Mouse (Mus musculus) c-Kit-negative CD71-positive TER-119-positive erythroid progenitor cells, embryonic 14.5 days (primary cell): ENCODE data around the gene Lyrm7.

Experiments
- DNase-seq: peaks from one replicate; pipeline ENCODE4 v3.0.0-alpha.2; 2013; ENCODE audit warnings: low read depth, low spot score

Lyrm7 gene

DNA sequence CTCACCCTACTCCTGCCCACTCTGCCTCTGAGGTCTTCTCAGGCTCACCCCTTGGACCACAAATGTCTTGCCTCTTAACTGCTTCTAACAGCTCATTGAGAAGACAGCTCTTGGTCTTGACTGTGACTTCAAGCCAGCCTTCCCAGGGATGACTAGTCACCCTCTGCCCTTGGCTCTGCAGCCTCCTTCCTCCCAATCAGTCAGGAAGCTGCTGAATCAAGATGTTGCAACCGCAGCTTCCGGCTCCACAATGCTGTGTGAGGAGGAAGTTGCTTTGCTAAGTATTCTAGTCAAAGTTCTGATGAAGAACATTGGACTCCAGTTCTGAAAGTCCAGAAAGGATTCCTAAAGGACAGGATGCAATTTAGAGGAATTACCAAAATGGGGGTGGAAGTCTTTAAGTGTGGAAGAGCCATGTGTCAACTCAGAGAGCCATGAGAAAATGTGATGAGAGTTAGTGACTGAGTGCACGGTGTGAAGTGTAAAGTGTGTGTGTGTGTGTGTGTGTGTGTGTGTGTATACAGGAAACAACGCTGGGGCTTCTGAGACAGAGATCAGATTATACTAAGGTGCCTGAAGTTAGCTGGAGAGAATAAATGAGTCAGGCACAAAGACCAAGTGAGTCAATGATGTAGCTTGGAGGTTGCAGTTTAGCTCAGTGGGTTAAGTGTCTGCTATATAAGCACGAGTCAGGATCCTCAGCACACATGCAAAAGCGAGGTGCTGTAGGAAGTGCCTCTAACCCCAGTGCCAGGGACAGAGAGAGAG, 58.7 kb downstream of the Lyrm7 start:
- no peak for DNase-seq

DNA sequence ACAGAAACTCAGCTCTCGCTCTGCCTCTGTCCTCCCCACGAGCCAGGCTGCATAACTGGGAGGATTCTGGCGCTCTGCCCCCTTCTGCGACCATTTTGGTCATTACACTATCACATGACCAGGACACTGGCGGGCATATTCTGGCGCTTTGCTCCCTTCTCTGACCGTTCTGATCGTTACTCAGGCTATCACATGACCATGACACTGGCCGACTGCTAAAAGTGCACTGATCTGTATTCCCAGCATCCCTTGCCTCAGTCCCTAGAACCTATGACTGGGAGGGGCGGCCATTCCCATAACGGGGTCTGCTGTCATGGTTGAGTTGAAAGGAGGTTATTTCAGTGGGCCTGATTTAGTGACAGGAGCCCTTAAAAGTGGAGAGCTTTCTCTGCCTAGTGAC, 64.2 kb downstream of the Lyrm7 start:
- DNase-seq: no peak

DNA sequence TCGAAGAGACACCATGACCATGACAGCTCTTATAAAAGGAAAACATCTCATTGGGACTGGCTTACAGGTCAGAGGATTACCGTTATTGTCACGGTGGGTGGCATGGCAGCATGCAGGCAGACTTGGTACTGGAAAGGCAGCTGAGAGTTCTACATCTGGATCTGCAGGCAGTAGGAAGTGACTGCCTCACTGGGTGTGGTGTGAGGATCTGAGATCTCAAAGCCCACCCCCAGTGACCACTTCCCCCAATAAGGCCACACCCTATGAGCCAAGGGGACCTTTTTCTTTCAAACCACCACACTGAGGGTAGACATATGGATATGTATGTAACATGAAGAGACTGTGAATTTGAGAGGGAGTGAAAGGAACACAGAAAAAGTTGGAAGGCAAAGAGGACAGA, 66.0 kb downstream of the Lyrm7 start:
- no peak for DNase-seq

DNA sequence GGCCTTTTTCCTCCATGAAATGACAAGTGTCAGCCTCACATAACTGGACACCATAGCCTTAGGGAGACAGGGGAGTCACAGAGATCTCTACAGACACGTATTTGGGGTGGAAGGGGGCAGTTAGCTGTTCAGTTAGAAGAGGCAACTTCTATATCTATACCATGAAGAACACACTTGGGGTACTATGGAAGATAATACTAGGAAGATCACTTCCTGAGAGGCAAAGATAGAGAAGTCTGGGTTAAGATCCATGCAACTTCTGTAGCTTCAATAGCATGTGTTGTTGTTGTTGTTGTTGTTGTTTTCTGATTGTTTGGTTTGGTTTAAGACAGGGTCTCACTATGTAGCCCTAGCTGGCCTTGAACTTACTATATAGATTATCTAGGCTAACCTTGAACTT, 67.5 kb downstream of the Lyrm7 start:
- DNase-seq: no peak

DNA sequence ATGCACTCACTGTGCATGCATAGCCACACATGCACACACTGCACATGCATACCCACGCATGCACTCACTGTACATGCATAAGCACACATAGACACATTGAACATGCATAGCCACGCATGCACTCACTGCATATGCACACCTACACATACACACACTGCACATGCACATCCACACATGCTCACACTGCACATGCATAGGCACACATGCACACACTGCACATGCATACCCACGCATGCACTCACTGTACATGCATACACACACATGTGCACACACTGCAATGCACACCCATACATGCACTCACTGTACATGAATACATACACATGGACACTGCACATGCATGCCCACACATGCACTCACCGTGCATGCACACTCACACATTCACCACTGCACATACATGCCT, 69.3 kb downstream of the Lyrm7 start:
- no peak for DNase-seq

DNA sequence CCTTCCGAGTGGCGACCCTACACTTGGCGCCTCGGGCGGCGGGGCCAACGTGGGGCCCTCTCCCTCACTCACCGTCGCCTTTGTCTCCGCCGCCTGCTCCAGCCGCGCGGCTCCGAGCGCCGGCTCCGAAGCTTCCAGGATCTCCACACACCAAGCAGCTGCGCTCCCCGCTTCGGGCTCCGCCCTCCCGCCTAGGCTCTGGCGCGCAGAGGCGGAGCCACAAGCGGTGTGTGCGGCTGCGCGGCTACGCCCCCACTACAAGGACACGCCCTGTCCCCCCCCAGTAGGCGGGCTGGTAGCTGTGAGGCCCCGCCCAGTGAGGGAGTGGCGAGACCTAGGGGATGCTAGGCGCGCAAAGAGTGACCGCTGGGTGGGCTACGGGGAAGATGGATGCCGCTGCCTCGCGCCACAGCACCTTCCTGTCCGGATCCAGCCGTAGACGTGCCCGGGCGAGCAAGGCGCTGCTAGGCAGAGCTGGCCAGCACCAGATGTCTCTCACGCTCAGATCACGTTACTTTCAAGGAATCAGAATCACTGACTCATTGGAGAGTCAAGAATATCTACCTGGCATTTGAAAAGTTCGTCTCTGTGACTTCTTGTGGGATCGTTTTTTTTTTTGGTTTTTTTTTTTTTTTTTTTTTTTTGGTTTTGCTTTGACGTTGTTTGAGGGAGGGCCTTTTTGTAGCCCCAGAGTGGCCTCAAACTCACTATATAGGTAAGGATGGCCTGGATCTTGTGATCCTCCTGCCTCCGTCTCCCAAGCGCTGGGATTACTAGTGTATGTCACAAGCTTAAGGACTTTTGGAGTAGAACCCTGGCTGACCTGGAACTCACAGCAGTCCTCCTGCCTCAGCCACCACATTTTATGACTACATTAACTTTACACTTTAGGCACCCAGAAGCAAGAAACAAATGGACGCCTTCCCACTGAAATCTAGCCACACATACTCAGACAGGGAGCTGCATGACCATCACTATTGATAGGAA, 72.9 kb downstream of the Lyrm7 start, which contains the start of gene Cdc42se2:
TSS of gene Cdc42se2 (minus strand) at position 188 of the 987 bp plus-strand sequence.
- peak; percentile 92 for DNase-seq

DNA sequence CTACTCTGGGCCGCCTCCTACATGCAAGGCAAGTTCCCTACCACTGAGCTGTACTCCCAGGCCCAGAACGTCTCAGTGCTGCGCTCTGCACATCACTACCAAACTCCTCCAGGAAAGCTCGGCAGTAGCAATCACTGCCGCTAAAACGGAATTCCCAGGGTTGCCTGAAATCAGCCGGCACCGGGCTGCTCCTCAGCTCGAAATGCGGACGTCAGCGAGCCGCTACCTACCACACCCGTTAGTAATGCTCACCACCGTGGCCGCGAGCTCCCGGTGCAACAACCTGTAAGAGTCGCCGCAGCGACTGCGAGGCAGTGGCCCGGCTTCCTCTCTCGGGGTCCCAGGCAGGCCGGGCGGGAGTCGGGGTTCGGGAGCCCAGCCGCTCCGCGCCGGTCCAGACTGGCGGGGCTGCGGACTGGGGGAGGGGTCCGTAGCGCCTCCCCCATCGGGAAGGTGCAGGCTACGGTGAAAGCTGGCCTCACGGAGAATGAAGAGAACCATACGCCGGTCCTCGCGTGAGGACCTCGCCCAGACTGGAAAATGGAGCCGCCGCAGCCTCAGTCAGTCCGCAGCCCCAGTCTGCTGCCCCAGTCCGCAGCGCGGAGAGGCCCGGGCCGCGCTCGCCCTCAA, 73.7 kb downstream of the Lyrm7 start:
- peak; percentile 32 for DNase-seq

DNA sequence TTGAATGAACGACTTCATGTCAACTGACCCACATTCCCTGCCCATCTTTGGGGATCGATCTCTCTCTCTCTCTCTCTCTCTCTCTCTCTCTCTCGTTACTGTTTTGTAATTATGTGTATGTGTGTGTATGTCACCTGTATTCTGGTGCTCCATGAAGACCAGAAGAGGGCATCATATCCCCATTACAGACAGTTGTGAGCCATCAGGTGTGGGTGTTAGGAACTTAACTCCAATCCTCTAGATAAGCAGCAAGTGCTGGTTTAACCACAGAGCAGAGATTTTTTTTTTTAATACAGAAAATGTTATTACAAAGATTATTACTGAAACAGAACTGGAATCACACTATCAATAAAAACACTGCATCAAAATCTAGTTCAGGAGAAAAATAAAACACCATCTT, 75.2 kb downstream of the Lyrm7 start:
- DNase-seq: no peak

DNA sequence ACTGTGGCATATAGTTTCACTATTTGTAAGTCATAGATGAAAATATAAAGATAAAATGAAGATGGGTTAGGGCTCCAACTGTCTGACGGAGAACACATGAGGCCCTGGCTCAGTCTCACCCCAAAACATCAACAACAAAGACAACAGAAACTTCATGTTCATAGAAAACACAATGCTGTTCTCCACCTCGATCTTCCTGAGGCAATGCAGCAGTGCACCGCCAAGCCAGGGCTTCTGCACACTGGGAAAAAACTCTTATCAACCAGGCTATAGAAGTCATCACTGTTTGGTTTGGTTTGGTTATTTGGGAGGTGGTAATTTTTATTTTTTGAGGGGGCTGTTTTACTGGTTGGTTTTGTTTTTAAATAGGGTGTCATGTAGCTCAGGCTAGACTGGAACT, 76.3 kb downstream of the Lyrm7 start:
- no peak for DNase-seq

DNA sequence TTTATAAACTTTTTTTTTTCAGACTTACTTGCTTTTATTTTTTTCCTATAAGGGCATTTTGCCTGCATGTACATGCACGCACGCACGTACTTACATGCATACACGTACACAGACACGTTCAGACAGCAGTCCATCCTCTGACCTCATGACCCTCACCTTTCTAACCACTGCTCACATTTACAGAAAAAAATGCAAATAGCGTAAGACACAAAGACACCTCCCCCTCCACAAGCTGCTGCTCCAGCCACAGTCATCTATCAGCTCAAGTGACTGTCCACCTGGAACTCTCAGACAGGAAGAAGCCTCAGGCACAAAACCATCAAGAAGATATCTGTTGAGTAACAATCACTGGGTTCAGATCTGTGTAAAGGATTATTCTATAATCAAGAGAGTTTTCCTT, 78.5 kb downstream of the Lyrm7 start:
- DNase-seq: no peak

DNA sequence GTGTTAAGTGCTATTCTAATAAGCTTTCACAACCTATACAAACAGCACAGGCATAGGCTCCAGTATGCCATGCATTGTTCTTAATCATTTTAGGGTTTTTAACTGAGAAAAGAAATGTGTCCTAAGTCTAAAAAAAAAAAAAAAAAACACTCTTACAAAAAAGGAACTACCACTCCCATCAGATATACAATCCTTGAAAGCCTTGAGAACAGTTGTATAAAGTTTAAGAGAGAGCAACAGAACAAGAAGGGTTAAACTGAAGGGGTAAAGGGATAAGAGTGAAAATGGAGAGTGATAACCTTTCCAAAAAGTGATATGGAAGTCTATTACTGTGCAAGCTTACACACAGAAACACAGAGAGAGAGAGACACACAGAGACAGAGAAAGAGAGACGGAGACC, 80.8 kb downstream of the Lyrm7 start:
- no peak for DNase-seq

DNA sequence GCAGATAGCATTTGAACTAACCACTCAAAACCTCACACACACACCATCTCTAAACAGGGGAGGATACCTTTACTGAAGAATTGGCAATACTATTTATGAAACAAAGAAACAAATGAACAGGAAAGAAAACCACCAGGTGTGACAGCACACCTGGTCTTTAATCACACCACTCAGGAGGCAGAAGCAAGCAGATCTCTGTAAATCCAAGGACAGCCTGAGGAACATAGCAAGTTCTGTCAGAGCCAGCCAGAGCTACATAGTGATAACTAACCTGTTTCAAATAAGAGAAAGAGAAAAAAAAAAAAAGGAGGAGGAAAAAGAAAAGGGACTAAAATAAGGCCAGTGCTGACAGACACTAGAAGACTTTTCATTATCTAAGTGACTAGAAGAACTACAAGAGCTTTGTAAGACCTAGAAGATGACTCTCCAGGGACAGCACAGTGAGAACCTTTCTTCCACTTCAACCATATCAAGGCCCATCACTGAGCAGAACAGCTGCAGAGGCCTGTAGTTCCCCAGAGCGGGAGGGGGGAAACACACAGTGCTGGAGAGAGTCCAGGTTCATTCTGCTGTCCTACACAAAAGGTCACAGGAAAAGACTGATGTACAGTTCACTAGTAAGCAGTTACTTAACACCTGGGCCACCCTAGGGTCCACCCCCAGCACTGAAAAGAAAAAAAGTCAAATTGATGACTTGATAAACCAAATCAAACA, 82.4 kb downstream of the Lyrm7 start:
- no peak for DNase-seq

DNA sequence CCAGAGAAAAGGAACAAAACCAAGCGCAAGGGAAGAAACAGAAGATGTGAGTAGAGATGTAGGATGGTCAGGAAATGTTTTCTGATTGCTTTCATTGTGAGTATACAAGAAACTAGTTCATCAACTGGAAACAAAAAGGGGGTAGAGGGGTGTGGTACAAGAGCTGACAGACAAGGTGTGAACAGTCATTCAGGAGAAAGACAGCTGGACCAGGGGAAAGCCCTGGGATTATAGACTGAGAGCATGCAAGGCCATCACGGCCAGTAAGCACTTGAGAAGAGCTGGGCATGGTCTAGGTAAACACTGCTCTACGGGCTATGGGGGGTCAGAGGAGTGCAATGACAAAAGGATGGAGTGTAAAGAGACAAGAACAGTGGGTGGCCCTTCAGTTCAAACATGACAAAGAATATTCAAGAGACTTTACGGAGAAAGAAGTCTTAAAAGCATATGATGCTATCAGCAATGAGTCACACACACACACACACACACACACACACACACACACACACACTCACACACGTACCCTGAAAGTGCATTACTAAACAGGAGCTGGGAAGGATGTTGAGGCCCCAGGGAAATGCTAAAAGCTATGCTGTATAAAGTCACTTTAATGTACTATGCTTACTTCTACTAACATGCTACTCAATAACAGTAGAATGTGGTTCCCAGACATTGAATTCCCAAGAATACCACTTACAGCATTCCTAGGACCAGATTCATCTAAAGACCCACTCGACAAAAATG, 83.2 kb downstream of the Lyrm7 start:
- no peak for DNase-seq
